Mouse (Mus musculus): ENCODE measurements around the gene Gprc6a.

The Gprc6a gene

GRCm38 (mm10) chr10:51631411-51632136 lies at the start of gene Gprc6a:
TSS of gene Gprc6a (minus strand) at chr10:51631461.
- peak; percentile 16 for DNase-seq (ENCODE audit: low spot score)

DNA sequence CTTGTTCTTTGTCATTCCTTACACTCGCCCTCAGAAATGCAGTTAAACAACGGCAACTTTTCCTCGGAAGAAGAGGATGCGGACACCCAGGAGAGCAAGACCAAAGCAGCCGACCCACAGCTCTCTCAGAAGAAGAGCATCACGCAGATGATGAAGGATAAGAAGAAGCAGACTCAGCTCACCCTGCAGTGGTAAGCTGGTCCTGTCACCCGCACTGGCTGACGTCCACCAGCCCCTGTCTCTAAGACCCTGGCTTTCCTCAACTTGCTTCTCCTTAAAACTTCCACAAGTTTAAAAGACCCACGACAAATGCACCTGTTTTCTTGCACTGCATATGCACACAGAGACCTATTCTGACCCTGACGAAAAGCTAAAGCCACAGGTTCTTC lies 47.0 kb upstream of the Gprc6a start:
- DNase-seq (ENCODE audit: low spot score): no peak

- DNase-seq (ENCODE audit: low spot score): no peak
Observed at GRCm38 (mm10) chr10:51677548-51678250, 46.4 kb upstream of the Gprc6a start, which contains the start of gene Rfx6. TSS of gene Rfx6 (plus strand) at chr10:51677756.

GRCm38 (mm10) chr10:51672082-51672779 lies 41.0 kb upstream of the Gprc6a start:
- no peak for DNase-seq (ENCODE audit: low spot score)

DNA sequence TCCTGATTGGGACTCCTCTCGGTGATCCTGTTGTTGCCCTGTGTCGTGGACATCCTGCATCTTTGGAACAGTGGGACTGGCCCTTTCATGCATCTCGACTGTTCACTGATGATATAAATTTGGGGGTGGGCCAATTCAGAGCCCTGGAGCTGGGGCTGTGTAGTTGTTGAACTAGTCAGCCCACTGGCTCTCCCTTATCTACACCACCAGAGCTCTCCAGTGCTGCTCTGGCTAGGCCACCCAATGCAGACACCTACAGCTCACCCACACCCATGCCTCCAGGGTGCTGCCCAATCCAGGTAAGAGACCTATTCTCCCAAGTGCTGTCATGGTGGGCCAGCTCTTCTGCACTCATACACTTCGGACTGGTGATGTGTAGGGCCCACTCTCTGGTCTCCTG lies 40.3 kb upstream of the Gprc6a start:
- DNase-seq (ENCODE audit: low spot score): no peak

- no peak for DNase-seq (ENCODE audit: low spot score)
Observed at GRCm38 (mm10) chr10:51669334-51669733, 38.1 kb upstream of the Gprc6a start.

GRCm38 (mm10) chr10:51657324-51657723 lies 26.1 kb upstream of the Gprc6a start:
- no peak for DNase-seq (ENCODE audit: low spot score)

GRCm38 (mm10) chr10:51649506-51650221 lies 18.4 kb upstream of the Gprc6a start:
- no peak for DNase-seq (ENCODE audit: low spot score)

DNA sequence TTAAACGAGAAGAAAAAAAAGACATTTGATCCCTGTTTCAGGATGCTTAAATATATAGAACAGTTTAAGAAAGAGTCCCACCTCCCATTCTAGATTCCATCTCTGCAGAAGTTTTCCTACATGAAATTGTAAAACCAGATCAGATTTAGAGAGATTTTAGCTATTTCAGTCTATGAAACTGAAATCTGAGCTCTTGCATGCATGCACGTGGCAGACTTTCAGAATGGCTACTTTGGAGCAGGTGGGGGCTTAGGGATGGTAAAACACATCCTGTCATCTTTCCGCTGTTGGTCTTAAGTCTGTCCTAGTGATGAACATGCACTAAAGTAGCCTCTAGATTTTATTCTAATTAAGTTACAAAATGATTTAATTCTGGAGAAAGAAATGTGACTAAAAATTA lies 10.1 kb downstream of the Gprc6a start:
- DNase-seq (ENCODE audit: low spot score): no peak

GRCm38 (mm10) chr10:51620126-51620525 lies 11.1 kb downstream of the Gprc6a start:
- DNase-seq (ENCODE audit: low spot score): no peak

DNA sequence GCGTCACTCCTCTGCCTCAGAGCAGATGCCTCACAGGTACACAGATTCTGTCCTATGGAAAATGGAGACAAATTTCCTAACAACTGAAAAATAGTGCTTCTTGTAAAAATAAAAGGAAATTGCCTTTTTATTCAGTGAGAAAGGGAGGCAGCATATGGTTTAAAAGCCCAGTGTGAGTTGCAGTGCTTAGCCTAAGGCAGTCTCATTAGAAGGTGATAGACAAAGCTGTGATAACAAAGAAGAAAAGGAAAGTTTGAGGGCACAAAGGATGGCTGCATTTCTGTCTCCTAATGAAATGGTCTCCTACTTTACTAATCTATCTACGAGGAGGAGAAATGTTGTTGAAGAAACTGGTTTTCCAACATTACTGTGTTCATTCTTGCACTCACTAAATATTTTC lies 12.7 kb downstream of the Gprc6a start:
- DNase-seq (ENCODE audit: low spot score): no peak

DNA sequence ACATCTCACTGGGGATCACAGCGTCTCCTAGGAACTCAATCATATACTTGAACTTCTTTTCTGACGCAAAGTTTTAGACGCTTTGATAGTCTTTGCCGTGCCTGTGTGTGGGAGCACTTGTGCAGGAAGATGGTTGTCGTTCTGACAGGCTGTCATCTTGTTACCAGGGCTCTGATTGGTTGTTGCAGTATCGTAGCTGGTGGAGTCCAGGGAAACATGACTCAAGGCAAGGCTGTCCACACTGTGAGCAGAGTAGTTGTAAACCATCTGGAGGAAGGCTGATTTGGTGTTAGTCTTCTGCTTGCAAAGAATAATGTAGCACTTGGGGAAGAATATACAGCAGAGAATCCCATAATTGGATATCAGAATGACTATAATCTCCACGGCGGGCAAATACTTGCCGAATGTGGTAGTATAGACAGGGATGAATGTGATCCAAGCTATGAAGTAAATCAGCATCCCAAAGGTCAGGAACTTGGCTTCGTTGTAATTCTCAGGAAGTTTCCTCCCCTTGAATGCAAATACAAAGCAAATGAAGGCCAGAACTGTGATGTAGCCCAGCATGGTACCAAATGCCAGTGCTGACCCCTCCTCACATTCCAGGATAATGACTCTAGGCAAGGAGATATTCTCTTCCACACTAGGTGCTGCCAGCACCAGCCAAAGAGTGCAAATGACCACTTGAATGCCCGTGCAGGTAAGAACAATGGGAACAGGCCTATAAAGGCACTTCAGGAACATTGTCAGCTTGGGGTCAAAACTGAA lies 16.3 kb downstream of the Gprc6a start:
- no peak for DNase-seq (ENCODE audit: low spot score)

- DNase-seq (ENCODE audit: low spot score): no peak
Observed at GRCm38 (mm10) chr10:51613421-51613820, 17.8 kb downstream of the Gprc6a start.

- no peak for DNase-seq (ENCODE audit: low spot score)
Observed at GRCm38 (mm10) chr10:51611969-51612682, 19.1 kb downstream of the Gprc6a start.

GRCm38 (mm10) chr10:51609741-51610425 lies 21.4 kb downstream of the Gprc6a start:
- no peak for DNase-seq (ENCODE audit: low spot score)

- DNase-seq (ENCODE audit: low spot score): peak; percentile 23
Observed at GRCm38 (mm10) chr10:51596928-51597635, 34.2 kb downstream of the Gprc6a start.

DNA sequence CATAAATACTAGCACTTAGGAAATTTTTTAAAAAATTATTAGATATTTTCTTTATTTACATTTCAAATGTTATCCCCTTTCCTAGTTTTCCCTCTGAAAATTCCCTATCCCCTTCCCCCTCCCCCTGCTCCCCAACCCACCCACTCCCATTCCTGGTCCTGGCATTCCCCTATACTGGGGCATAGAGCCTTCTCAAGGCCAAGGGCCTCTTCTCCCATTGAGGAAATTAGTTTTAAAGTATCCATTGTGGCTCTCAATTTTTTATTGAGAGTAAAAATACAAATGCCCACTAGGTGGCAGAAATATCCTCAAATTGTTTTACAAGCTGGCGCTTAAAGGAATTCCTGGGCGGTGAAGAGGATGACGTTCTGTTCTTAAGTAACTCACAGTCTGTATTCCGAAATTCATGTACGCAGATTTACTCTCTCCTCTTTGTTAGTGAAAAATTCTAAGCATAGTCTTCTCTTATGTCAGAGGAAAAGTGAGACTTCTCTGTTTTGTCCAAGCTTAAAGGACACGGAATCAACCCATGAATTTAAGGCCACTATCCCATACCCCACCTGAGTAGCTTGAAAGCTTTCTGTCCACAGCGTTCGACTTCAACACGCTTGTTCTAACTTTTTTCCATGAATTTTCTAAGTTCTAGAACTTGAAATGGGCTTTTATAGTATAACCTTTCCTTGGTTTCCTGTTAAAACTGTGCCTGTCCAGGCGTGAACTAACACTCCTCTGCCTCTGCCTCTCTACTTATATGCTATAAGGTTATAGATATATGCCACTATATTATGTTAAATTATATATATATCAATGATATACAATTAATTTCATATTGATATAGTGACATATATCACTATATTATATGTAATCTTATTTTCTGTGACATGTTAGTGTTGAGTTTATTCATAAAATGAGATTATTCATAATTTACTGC lies 36.0 kb downstream of the Gprc6a start:
- DNase-seq (ENCODE audit: low spot score): peak; percentile 68

- DNase-seq (ENCODE audit: low spot score): no peak
Observed at GRCm38 (mm10) chr10:51591574-51591973, 39.7 kb downstream of the Gprc6a start.
